Mouse (Mus musculus) frontal cortex, adult 2 months (tissue): Measurements from ENCODE around the gene Atp7a. TPM values are rescaled to one million over a fixed set of nuclear protein-coding genes. Genes with fewer than 3 reads are reported as not detected.
"Not testable (repeated sequence)": the region's sequence is repeated elsewhere in the genome, so short reads cannot be mapped to it uniquely, and the experiment has no call there.

Experiments
- DNase-seq, 2 experiments: peaks; one replicate each; pipeline ENCODE4 v3.0.0; 2022; ENCODE audit warnings: low spot score in 1 of 2; ENCODE audit errors: extremely low spot score in 1 of 2
- polyA plus RNA-seq: library from polyadenylated mRNA; depleted of rRNA; stranded (reverse); fragments of >200 nt; gene quantifications from 2 replicates; pipeline ENCODE4 v1.2.3, GENCODE M21; 2012; rRNA removed

Atp7a gene
- 2.3 and 2.6 TPM in 2 replicates for polyA plus RNA-seq

DNA sequence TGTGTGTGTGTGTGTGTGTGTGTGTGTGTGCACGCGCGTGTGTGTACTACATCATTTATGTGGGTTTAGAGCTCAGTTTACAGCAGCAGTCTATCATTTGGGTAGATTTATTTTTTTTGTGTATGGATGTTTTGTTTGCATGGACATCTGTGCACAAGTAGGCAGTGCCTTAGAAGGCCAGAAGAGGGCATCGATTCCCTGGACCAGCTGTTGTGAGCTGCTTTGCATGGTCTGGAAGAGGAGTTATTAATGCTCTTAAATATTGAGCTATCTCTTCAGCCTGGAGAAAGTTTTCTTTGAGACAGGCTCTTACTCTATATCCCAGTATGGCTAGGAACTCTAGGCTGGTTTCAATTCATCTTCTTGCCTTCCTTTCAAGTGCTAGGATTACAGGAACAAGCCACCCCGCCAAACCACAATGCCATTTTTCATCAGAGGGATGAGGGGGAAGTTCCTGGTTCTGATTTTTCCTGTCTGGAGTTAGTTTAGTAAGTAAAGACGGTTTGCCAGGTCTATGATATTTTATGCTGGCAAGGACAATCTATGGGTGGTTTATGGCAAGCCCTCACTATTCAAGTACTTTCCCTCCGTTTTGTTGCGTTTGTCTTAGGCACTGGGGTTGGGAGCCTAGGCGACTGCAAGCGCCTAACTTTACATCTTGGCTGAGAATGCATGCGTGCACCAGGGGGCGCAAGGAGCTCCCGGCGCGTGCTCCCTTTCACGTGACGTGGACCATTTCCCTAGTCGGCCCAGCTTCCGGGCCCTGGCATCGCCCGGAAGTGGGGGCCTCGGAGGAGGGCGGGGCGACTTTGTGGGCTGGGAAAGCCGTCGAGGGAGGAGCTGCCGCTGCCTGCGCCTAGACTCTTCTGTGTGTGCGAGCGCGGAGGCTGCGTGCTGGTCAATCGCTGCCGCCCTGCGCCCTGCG lies at the start of gene Atp7a:
Gene Atp7a (plus strand): TSS at position 859 of the 925 bp plus-strand sequence.
- peak; percentile 82 to 92 for DNase-seq

- DNase-seq = no peak
Measured at GRCm38 (mm10) chrX:106001605-106002004, 25.5 kb upstream of the Atp7a start.

DNA sequence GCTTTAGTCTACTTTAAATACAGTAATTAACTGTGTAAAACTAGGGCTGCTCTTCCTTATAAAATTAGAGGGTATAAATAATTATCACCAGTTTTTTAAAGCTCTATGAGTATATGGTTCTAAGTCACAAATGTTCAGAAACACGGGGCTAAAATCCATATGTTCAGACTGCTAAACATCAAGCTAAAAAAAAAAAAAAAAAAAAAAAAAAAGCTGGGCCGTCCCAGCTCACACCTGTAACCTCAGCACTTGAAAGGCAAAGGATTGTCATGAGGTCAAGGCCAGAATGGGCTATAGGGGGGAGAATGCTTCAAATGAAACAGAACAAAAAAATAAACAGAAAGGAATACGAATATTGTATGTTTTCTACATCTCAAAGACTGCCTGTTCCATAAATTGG lies 16.3 kb upstream of the Atp7a start:
- no peak for DNase-seq

DNA sequence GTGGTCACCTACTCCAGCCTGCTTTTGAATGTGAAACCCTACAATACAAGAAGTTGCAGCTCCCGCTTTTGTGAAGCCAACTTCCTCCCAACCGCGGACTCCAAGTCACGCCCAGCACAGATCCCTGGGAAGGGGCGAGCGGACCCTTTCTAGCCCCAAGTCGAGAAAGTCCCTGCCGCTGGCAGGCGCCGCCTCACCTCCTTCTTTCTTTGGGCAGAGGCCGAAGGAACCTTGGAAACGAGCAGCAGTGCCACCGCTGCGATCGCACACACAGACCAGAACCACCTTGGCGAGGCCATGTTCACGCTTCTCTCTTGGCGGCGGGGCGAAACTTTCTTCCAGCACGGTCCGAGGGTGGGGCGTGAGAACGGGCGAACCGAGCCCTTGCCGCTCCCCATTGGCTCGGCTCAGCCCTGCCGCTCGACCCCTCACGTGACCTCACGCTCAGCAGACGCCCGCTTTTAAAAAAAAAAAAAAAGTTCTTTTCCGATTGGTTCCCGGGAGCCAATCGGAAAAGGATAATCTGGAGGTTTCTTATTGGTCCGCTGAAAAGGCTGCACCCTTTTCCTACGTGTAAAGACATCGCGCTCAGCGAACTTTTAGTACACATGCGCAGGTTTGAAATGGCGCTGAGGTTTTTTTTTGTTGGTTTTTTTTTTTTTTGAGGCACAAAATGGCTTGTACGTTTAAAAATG lies 15.5 kb upstream of the Atp7a start, which contains the start of gene Magt1:
Gene Magt1 (minus strand): TSS at position 442 of the 695 bp plus-strand sequence.
- peak; percentile 78 to 81 for DNase-seq

- DNase-seq = no peak
Measured at GRCm38 (mm10) chrX:106012559-106012958, 14.5 kb upstream of the Atp7a start.

DNA sequence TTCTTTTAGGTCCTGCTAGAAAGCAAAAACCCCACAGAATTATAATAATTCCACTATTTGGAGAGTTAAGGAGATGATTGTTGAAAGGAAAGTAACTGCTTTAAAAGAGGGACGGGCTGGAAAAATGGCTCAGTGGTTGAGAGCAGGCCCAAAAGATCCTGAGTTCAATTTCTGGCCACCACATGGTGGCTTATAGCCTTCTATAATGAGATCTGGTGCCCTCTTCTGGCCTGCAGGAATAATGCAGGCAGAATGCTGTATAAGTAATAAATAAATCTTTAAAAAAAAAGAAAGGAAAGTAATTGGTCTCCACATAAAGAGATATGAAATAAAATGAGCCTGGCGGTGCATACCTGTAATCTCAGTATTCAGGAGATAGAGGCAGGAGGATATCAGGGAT lies 13.9 kb upstream of the Atp7a start:
- peak; percentile 30 to 48 for DNase-seq

GRCm38 (mm10) chrX:106014741-106015377 lies 12.2 kb upstream of the Atp7a start:
- not testable (repeated sequence) for DNase-seq

DNA sequence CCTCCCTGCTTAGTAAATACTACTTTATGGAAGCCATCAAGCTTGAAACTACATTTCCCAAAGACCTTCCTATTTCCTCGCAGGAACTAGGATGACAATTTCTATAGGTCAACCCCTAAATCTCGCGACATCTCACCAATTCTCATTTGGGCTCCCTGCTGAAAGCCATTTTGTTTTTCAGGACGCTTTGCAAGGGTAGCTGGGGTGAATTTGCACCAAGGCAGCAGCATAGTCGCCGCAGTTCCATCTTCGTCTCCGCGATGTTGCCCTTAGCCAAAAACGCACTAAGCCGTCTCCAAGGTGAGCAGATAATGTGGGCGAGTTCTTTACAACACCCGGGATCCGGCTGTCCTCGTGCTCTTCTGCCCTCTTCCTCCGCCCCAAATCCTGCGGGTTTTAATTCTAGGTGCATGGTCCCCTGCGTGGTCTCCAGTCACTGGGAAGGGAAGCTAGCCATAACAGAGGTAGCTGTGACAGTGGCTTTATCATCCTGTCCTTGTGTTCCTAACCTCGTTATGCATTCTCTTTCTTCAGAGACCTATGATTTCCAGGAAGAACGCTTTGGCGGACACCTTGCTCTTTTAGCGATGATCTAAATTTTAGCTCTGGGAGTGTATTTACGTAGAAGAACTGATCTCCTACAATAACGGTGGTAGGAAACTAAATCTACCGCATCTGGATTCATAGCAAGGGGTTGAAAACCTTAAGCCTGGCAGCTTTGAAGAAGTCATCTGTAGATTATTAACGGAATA lies 11.3 kb upstream of the Atp7a start, which contains the start of gene Cox7b:
Gene Cox7b (plus strand): TSS at position 130 of the 752 bp plus-strand sequence.
- DNase-seq = peak; percentile 63 to 85

GRCm38 (mm10) chrX:106017102-106017501 lies 10.0 kb upstream of the Atp7a start:
- no peak for DNase-seq

DNA sequence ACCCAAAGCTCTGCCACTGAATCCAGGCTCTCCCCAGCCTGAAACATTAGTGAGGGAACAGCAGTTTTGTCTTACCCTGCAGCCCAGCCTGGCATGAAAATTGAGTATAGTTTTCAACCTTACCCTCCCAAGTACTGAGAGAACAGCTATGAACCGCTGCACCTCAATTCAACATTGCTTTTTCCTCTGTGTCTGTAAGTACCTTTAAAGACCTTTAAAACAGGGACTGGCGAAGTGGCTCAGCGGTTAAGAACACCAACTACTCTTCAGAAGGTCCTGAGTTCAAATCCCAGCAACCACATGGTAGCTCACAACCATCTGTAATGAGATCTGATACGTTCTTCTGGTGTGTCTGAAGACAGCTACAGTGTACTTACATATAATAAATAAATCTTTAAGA lies 9.6 kb upstream of the Atp7a start:
- DNase-seq = no peak

GRCm38 (mm10) chrX:106027343-106027674 lies 233 bp downstream of the Atp7a start:
- DNase-seq = no peak

- no peak for DNase-seq
Measured at GRCm38 (mm10) chrX:106030176-106030575, 3.1 kb downstream of the Atp7a start.

GRCm38 (mm10) chrX:106031124-106031523 lies 4.0 kb downstream of the Atp7a start:
- DNase-seq = no peak

- DNase-seq = no peak
Measured at GRCm38 (mm10) chrX:106035727-106036126, 8.7 kb downstream of the Atp7a start.

DNA sequence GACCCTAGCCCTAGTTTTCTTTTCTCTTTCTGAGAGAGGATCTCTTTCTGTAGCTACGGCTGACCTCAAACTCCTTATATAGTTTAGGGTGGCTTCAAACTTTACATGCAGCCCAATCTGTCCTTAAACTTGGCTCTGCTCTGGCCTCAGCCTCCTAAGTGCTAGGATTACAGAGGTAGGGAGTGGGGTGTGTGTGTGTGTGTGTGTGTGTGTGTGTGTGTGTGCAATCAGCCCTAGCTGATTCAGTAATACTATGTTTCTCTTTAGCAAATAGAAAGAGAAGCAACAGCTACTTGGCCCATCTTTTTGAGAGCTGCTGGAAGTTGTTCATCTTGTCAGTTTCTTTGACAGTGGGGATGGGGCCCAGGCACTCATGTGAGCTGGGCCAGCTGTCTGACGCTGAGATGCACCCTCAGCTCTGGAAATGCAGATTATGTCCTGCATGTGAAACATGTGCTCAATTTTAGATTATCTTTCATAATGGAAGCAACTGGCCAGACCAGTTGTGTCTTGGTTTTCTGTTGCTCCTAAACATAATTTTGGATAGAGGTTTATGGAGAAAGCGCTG lies 10.2 kb downstream of the Atp7a start:
- DNase-seq = no peak

- DNase-seq = peak in 1 of 2 experiments; percentile 24
Measured at GRCm38 (mm10) chrX:106043863-106044617, 17.0 kb downstream of the Atp7a start.

DNA sequence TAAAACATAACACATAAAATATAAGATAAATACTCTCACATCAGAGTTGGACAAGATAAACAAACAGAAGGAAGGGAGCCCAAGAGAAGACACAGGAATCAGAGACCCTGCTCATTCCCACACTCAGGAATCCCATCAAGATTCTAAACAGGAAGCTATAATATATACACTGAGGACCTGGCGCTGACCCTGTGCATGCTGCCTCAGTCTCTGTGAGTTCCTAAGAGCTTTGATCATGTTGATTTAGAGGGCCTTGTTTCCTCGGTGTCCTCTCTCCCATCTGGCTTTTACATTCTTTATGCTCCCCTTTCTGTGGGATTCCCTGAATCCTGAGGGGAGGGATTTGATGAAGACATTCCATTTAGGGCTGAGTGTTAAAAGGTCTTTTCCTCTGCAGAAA lies 18.4 kb downstream of the Atp7a start:
- DNase-seq = no peak

GRCm38 (mm10) chrX:106045928-106046327 lies 18.9 kb downstream of the Atp7a start:
- DNase-seq = no peak

- DNase-seq = no peak
Measured at GRCm38 (mm10) chrX:106048191-106048590, 21.1 kb downstream of the Atp7a start.
